Mouse (Mus musculus) kidney, embryonic 16.5 days (tissue): Measurements from ENCODE around the gene Gm49425. TPM values are rescaled to one million over a fixed set of nuclear protein-coding genes. Genes with fewer than 3 reads are reported as not detected.
A peak's percentile ranks its signal among the peaks of the same experiment; 100 is the strongest.
"Not testable (repeated sequence)": the region's sequence is repeated elsewhere in the genome, so short reads cannot be mapped to it uniquely, and the experiment has no call there.

ENCODE experiments used
- ATAC-seq: fragments of 200-750 bp; cut with Nextera tagmentation; 2 replicates; pipeline ENCODE4 v1.8.0; 2017; ENCODE audit warnings: moderate TSS enrichment; ENCODE audit not compliant: low FRiP score, low TSS enrichment
- H3K27ac ChIP-seq: fragments of 300-500 bp; sonication (generic); 2 replicates; pipeline ENCODE4 v1.5.1; 2014; ENCODE audit warnings: low read length
- H3K27me3 ChIP-seq: fragments of 300-500 bp; sonication (generic); 2 replicates; pipeline ENCODE4 v1.6.1; 2014; ENCODE audit warnings: low read length, control low read depth, mixed read lengths; ENCODE audit not compliant: insufficient read depth
- H3K36me3 ChIP-seq: fragments of 300-500 bp; sonication (generic); 2 replicates; pipeline ENCODE4 v1.6.1; 2014; ENCODE audit warnings: low read length, control low read depth, mixed read lengths; ENCODE audit not compliant: insufficient read depth
- H3K4me1 ChIP-seq: fragments of 300-500 bp; sonication (generic); 2 replicates; pipeline ENCODE4 v1.6.1; 2014; ENCODE audit warnings: low read length, control low read depth, mixed read lengths; ENCODE audit not compliant: insufficient read depth
- H3K4me2 ChIP-seq: fragments of 300-500 bp; sonication (generic); replicated peaks from 2 replicates; pipeline ENCODE4 v1.6.1; 2014; ENCODE audit warnings: low read depth, low read length
- H3K4me3 ChIP-seq: fragments of 300-500 bp; sonication (generic); 2 replicates; pipeline ENCODE4 v1.5.1; 2014; ENCODE audit warnings: mild to moderate bottlenecking, low read length
- H3K9ac ChIP-seq: fragments of 300-500 bp; sonication (generic); replicated peaks from 2 replicates; pipeline ENCODE4 v1.6.1; 2014; ENCODE audit warnings: low read length
- H3K9me3 ChIP-seq: fragments of 300-500 bp; sonication (generic); 2 replicates; pipeline ENCODE4 v1.6.1; 2016; ENCODE audit warnings: low read length, control low read depth
- WGBS: fragments of 180-500 bp; shearing (Covaris S2); extraction: QIAGEN DNeasy Blood & Tissue Kit; methylation state at CpG from one replicate; pipeline ENCODE4 v1.1.7; 2014; 5-methylcytosine and 5-hydroxymethylcytosine counted together
- polyA plus RNA-seq: library from polyadenylated mRNA; unstranded; fragments of >200 nt; fragmentation: Nextera tagmentation; extraction: Ambion mirVana; gene quantifications from 2 replicates; pipeline ENCODE4 v1.2.1, GENCODE M21; 2015

The Gm49425 gene
- polyA plus RNA-seq: not detected in 2 replicates

DNA sequence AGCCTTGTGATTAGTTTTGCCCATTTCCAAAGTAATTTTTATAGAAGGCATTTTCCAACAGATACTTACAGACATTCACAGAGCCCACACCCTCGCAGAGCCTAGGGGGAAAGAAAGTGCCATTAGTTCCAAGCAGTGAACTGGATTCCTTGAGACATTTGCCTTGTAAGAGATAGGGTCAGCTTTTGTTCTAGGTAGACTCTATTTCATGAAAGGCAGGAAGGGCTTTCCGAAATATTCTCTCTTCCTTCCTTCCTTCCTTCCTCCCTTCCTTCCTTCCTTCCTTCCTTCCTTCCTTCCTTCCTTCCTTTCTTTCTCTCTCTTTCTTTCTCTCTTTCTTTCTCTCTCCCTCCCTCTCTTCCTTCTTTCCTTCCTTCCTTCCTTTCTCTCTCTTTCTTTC lies at the start of gene Gm49425:
Gm49425 (minus strand) TSS at position 101 of the 400 bp plus-strand sequence.
- H3K36me3 ChIP-seq, H3K4me1 ChIP-seq, ATAC-seq, H3K27me3 ChIP-seq, H3K4me2 ChIP-seq, H3K9me3 ChIP-seq, H3K4me3 ChIP-seq, H3K27ac ChIP-seq, H3K9ac ChIP-seq: not testable (repeated sequence)
- WGBS: 53% methylated on average over 2 of the region's 2 CpGs

DNA sequence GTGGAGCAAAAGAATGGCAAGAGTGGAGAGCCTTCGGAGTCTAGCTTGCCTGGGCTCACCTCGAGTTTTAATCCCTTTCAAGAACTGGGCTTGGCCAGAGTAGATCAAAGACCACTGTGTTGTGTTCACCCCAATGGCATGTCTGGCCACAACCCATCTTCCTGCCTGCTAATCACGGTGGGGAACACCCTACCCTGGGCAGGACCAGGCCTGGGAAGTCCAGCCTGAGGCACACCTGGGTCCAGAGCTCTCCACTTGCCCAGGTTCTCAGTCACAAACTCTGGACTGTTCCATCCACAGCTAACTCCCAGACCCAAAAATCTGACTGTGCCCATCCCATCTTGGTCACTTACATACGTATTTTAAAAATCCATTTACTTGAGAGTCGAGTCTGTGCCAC lies 45.8 kb upstream of the Gm49425 start, which contains the start of gene Krt90:
Krt90 (minus strand) TSS at position 101 of the 400 bp plus-strand sequence.
- H3K36me3 ChIP-seq: no peaks in the 10 kb centered on the region
- no peak within 1 kb of the TSS for H3K4me2 ChIP-seq
- H3K27me3 ChIP-seq: no peaks in the 10 kb centered on the region
- no peak within 1 kb of the TSS for H3K4me3 ChIP-seq
- no peak for ATAC-seq
- H3K4me1 ChIP-seq: peaks cover 7% of the 10 kb centered on the region
- no peaks in the 10 kb centered on the region for H3K9me3 ChIP-seq
- no peak within 1 kb of the TSS for H3K27ac ChIP-seq
- 65% methylated on average over 5 of the region's 5 CpGs for WGBS
- no peak within 1 kb of the TSS for H3K9ac ChIP-seq

- 5% methylated on average over 7 of the region's 7 CpGs for WGBS
- Histone ChIP-seq H3K36me3 (no peaks in the 10 kb centered on the region), H3K4me2 (no peak overlapping the region), H3K4me1 (peaks cover 7% of the 10 kb centered on the region), H3K27me3 (no peaks in the 10 kb centered on the region; the same call in 1 of the 2 replicates), H3K9me3 (no peaks in the 10 kb centered on the region), H3K4me3 (no peak overlapping the region), H3K27ac (no peak overlapping the region), H3K9ac (no peak overlapping the region)
- ATAC-seq: peak; percentile 66; the same call in 1 of the 2 replicates
Observed at GRCm38 (mm10) chr15:101558034-101558646, 41.1 kb upstream of the Gm49425 start.

GRCm38 (mm10) chr15:101553169-101553568 lies 36.1 kb upstream of the Gm49425 start:
- no peak overlapping the region for H3K4me3 ChIP-seq
- peaks cover 17% of the 10 kb centered on the region; the same call in 1 of the 2 replicates for H3K27me3 ChIP-seq
- no peaks in the 10 kb centered on the region for H3K9me3 ChIP-seq
- ATAC-seq: peak; percentile 84
- peaks cover 6% of the 10 kb centered on the region for H3K4me1 ChIP-seq
- H3K9ac ChIP-seq: no peak overlapping the region
- no peak overlapping the region for H3K27ac ChIP-seq
- WGBS: under 1% methylated on average over 11 of the region's 11 CpGs
- H3K4me2 ChIP-seq: peak overlapping the region; percentile 1
- no peaks in the 10 kb centered on the region for H3K36me3 ChIP-seq

GRCm38 (mm10) chr15:101552188-101552587 lies 35.1 kb upstream of the Gm49425 start:
- Histone ChIP-seq H3K9ac (no peak overlapping the region), H3K4me2 (no peak overlapping the region), H3K9me3 (no peaks in the 10 kb centered on the region), H3K4me3 (no peak overlapping the region), H3K4me1 (0 out of 2 replicates have a peak, but pooled peaks cover 3% of the 10 kb centered on the region), H3K27ac (no peak overlapping the region), H3K27me3 (peaks cover 17% of the 10 kb centered on the region; the same call in 1 of the 2 replicates), H3K36me3 (no peaks in the 10 kb centered on the region)
- no peak for ATAC-seq
- WGBS: 46% methylated on average over 8 of the region's 8 CpGs

- H3K9me3 ChIP-seq: no peaks in the 10 kb centered on the region
- H3K4me1 ChIP-seq: 0 out of 2 replicates have a peak, but pooled peaks cover 3% of the 10 kb centered on the region
- H3K27ac ChIP-seq: no peak within 1 kb of the TSS
- no peak for ATAC-seq
- H3K4me3 ChIP-seq: no peak within 1 kb of the TSS
- H3K27me3 ChIP-seq: peaks cover 17% of the 10 kb centered on the region; the same call in 1 of the 2 replicates
- H3K4me2 ChIP-seq: no peak within 1 kb of the TSS
- 59% methylated on average over 7 of the region's 7 CpGs for WGBS
- H3K36me3 ChIP-seq: no peaks in the 10 kb centered on the region
- H3K9ac ChIP-seq: no peak within 1 kb of the TSS
Observed at GRCm38 (mm10) chr15:101550567-101550966, 33.5 kb upstream of the Gm49425 start, which contains the start of gene Krt82. TSS of gene Krt82 (minus strand) at chr15:101550667.

GRCm38 (mm10) chr15:101544478-101544877 lies 27.4 kb upstream of the Gm49425 start:
- no peaks in the 10 kb centered on the region for H3K9me3 ChIP-seq
- no peak overlapping the region for H3K4me2 ChIP-seq
- no peaks in the 10 kb centered on the region for H3K27me3 ChIP-seq
- no peak overlapping the region for H3K27ac ChIP-seq
- 0 out of 2 replicates have a peak, but pooled peaks cover 4% of the 10 kb centered on the region for H3K4me1 ChIP-seq
- no peak overlapping the region for H3K9ac ChIP-seq
- no peak for ATAC-seq
- no peak overlapping the region for H3K4me3 ChIP-seq
- H3K36me3 ChIP-seq: no peaks in the 10 kb centered on the region
- 62% methylated on average over 3 of the region's 3 CpGs for WGBS

DNA sequence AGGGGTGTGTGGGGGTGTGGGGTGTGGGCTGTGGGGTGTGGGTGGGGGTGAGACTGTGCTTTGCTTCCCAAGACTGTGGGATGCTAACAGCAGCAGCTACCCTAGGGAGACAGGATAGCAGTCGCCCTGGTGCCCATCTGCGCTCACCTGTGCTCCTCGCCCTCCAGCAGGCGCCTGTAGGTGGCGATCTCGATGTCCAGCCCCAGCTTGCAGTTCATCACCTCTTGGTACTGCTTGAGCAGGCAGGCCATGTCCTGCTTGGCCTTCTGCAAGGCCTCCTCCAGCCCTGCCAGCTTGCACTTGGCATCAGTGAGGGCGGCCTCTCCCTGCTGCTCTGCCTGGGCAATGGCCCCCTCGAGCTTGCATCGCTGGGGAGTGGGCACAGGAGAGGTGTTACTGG lies 25.5 kb upstream of the Gm49425 start:
- no peaks in the 10 kb centered on the region for H3K27me3 ChIP-seq
- WGBS: 70% methylated on average over 9 of the region's 9 CpGs

GRCm38 (mm10) chr15:101538580-101538900 lies 21.5 kb upstream of the Gm49425 start:
- no peak overlapping the region for H3K27ac ChIP-seq
- WGBS: 31% methylated on average over 4 of the region's 4 CpGs
- no peak overlapping the region for H3K9ac ChIP-seq
- no peaks in the 10 kb centered on the region for H3K9me3 ChIP-seq
- H3K36me3 ChIP-seq: no peaks in the 10 kb centered on the region
- no peak overlapping the region for H3K4me3 ChIP-seq
- H3K4me1 ChIP-seq: peaks cover 18% of the 10 kb centered on the region; the same call in 1 of the 2 replicates
- no peak overlapping the region for H3K4me2 ChIP-seq
- no peaks in the 10 kb centered on the region for H3K27me3 ChIP-seq
- ATAC-seq: no peak

More for the DNA sequence above, 25.5 kb upstream of the Gm49425 start:
- ATAC-seq: no peak
- no peak overlapping the region for H3K4me2 ChIP-seq
- no peak overlapping the region for H3K27ac ChIP-seq
- peaks cover 10% of the 10 kb centered on the region; the same call in 1 of the 2 replicates for H3K4me1 ChIP-seq
- H3K4me3 ChIP-seq: no peak overlapping the region
- H3K36me3 ChIP-seq: no peaks in the 10 kb centered on the region
- H3K9me3 ChIP-seq: no peaks in the 10 kb centered on the region
- H3K9ac ChIP-seq: no peak overlapping the region

- Histone ChIP-seq H3K27me3 (no peaks in the 10 kb centered on the region), H3K27ac (no peak overlapping the region), H3K9ac (no peak overlapping the region), H3K4me2 (no peak overlapping the region), H3K9me3 (no peaks in the 10 kb centered on the region), H3K36me3 (no peaks in the 10 kb centered on the region), H3K4me3 (no peak overlapping the region), H3K4me1 (peaks cover 18% of the 10 kb centered on the region; the same call in 1 of the 2 replicates)
- WGBS: 31% methylated on average over 7 of the region's 7 CpGs
- ATAC-seq: no peak
Observed at GRCm38 (mm10) chr15:101537864-101538579, 21.0 kb upstream of the Gm49425 start.
